Mouse (Mus musculus) G1E-ER4 (cell line): ENCODE data around the gene Acsf3. TPM values are rescaled to one million over a fixed set of nuclear protein-coding genes. Genes with fewer than 3 reads are reported as not detected.

Source experiments
- GATA1 ChIP-seq: IDR thresholded peaks from one replicate; pipeline ENCODE4 v1.8.0; 2012; ENCODE audit warnings: low read length, inconsistent platforms
- polyA plus RNA-seq: library from polyadenylated mRNA; stranded (reverse); fragments of >175 nt; gene quantifications from 2 replicates; pipeline ENCODE4 v1.2.3, GENCODE M21; 2012

The Acsf3 gene
- polyA plus RNA-seq, 1 experiment: 0.14 TPM

GRCm38 (mm10) chr8:122819776-122820175, 44.5 kb downstream of the Acsf3 start:
- no peak for TF ChIP-seq GATA1

GRCm38 (mm10) chr8:122824571-122824970, 49.3 kb downstream of the Acsf3 start:
- TF ChIP-seq GATA1: no peak

- no peak for TF ChIP-seq GATA1
Measured at GRCm38 (mm10) chr8:122824986-122825385, 49.7 kb downstream of the Acsf3 start.

GRCm38 (mm10) chr8:122825408-122825807, 50.1 kb downstream of the Acsf3 start:
- TF ChIP-seq GATA1: no peak

- no peak for TF ChIP-seq GATA1
Measured at GRCm38 (mm10) chr8:122829396-122829795, 54.1 kb downstream of the Acsf3 start.

GRCm38 (mm10) chr8:122830349-122831061, 55.2 kb downstream of the Acsf3 start:
- no peak for TF ChIP-seq GATA1

GRCm38 (mm10) chr8:122834416-122834815, 59.1 kb downstream of the Acsf3 start:
- no peak for TF ChIP-seq GATA1

GRCm38 (mm10) chr8:122834971-122835370, 59.7 kb downstream of the Acsf3 start:
- TF ChIP-seq GATA1: no peak

GRCm38 (mm10) chr8:122836199-122836598, 60.9 kb downstream of the Acsf3 start:
- TF ChIP-seq GATA1: no peak

- TF ChIP-seq GATA1: no peak
Measured at GRCm38 (mm10) chr8:122836696-122837095, 61.4 kb downstream of the Acsf3 start.

- TF ChIP-seq GATA1: no peak
Measured at GRCm38 (mm10) chr8:122844161-122844560, 68.9 kb downstream of the Acsf3 start.

- no peak for TF ChIP-seq GATA1
Measured at GRCm38 (mm10) chr8:122845662-122846061, 70.4 kb downstream of the Acsf3 start.

- TF ChIP-seq GATA1: no peak
Measured at GRCm38 (mm10) chr8:122847829-122848561, 72.7 kb downstream of the Acsf3 start, which contains the start of gene Cdh15. Gene Cdh15, plus strand, starts transcription at chr8:122847966.

GRCm38 (mm10) chr8:122849152-122849910, 74.0 kb downstream of the Acsf3 start:
- no peak for TF ChIP-seq GATA1

- no peak for TF ChIP-seq GATA1
Measured at GRCm38 (mm10) chr8:122850641-122851240, 75.5 kb downstream of the Acsf3 start.
